Mouse (Mus musculus) forebrain, embryonic 11.5 days (tissue): ENCODE measurements at regions not wholly inside any gene's neighbourhood (a gene's known extent, or its start where the extent isn't known, plus 50 kb on each side); places are given as distances from the start of the nearest gene placed in this dataset.

ENCODE experiments used
- ATAC-seq: fragments of 200-750 bp; cut with Nextera tagmentation; replicated peaks from 2 replicates; pipeline ENCODE4 v1.8.0; 2017; ENCODE audit warnings: moderate TSS enrichment; ENCODE audit not compliant: low FRiP score
- DNase-seq: peaks from one replicate; pipeline ENCODE4 v3.0.0-alpha.2; 2017; ENCODE audit warnings: low spot score
- H3K27ac ChIP-seq: fragments of 300-500 bp; sonication (generic); 2 replicates; pipeline ENCODE4 v1.5.1; 2014; ENCODE audit warnings: low read depth, low read length
- H3K27me3 ChIP-seq: fragments of 300-500 bp; sonication (generic); 2 replicates; pipeline ENCODE4 v1.6.1; 2014; ENCODE audit warnings: mild to moderate bottlenecking, low read length, mixed read lengths; ENCODE audit not compliant: control insufficient read depth, insufficient read depth
- H3K36me3 ChIP-seq: fragments of 300-500 bp; sonication (generic); 2 replicates; pipeline ENCODE4 v1.6.1; 2014; ENCODE audit warnings: mild to moderate bottlenecking, low read length, moderate library complexity, mixed read lengths; ENCODE audit not compliant: control insufficient read depth, insufficient read depth
- H3K4me1 ChIP-seq: fragments of 300-500 bp; sonication (generic); replicated peaks from 2 replicates; pipeline ENCODE4 v1.6.1; 2014; ENCODE audit warnings: low read length, mixed read lengths; ENCODE audit not compliant: control insufficient read depth, insufficient read depth
- H3K4me2 ChIP-seq: fragments of 300-500 bp; sonication (generic); 2 replicates; pipeline ENCODE4 v1.6.1; 2014; ENCODE audit warnings: low read depth, mild to moderate bottlenecking, low read length, moderate library complexity, mixed read lengths; ENCODE audit not compliant: severe bottlenecking
- H3K4me3 ChIP-seq: fragments of 300-500 bp; sonication (generic); 2 replicates; pipeline ENCODE4 v1.5.1; 2014; ENCODE audit warnings: low read depth, low read length
- H3K9ac ChIP-seq: fragments of 300-500 bp; sonication (generic); 2 replicates; pipeline ENCODE4 v1.6.1; 2014; ENCODE audit warnings: low read length
- H3K9me3 ChIP-seq: fragments of 300-500 bp; sonication (generic); 2 replicates; pipeline ENCODE4 v1.6.1; 2016; ENCODE audit warnings: low read length, mixed read lengths; ENCODE audit not compliant: control insufficient read depth
- WGBS: fragments of 180-500 bp; shearing (Covaris S2); extraction: QIAGEN DNeasy Blood & Tissue Kit; methylation state at CpG from one replicate; pipeline ENCODE4 v1.1.7; 2014; 5-methylcytosine and 5-hydroxymethylcytosine counted together

DNA sequence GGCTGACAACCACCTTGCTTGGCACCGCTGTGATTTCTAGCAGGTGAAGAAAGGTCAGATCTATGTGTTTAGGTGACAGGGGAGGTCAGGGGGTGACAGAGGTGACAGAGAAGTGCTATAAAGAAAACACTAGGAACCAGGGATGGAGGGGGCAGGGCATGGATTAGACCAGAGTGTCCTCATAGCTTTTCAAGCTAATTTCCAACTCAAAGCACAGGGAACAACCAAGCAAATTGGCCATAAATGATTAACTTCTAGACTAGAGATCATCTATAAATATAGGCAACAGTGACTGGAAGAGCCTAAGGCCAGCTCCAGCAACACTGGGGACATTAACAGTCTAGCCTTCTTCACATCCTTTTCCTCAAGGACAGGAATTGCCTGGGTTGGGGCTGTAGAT, 72.9 kb upstream of the Dapk1 start:
- 50% methylated on average over 1 of the region's 1 CpGs for WGBS
- no peak for DNase-seq
- Histone ChIP-seq H3K4me2 (no peak overlapping the region), H3K36me3 (no peaks in the 10 kb centered on the region), H3K9ac (no peak overlapping the region), H3K27ac (peak overlapping the region; percentile 66), H3K4me3 (no peak overlapping the region), H3K27me3 (no peaks in the 10 kb centered on the region), H3K9me3 (no peaks in the 10 kb centered on the region), H3K4me1 (peaks cover 6% of the 10 kb centered on the region; the same call in 1 of the 2 replicates)
- ATAC-seq: peak; percentile 10

DNA sequence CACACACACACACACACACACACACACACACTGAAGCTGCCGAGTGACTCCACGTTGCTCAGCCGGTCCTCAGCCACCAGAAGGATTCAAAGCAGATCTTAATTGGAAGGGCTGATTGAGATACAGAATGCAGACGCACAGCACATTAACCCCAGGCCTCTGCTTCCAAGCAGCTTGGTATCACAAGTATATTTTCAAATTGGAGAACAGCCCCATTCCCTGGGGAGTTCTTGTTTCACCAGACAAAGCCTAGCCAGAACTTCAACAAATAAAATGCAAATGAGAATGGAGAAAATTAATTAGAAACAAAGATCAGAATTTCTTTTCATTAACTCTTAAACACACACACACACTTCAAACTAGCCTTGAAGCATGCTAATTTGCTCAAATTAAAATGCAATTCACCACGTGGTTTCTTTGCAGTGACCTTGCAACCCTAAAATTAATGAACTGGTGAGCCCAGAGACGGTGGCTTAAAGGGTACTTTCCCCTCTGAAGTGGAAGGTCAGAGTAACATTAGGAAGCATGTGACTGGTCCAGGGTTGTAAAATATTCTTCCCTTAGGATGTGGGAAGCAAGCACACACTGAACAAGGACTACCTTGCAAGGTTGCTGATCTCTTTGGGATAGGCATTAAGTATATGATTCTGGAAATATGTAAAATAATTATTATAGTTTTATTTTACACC, 72.2 kb upstream of the Dapk1 start:
- H3K4me3 ChIP-seq: no peak overlapping the region
- H3K4me1 ChIP-seq: peaks cover 6% of the 10 kb centered on the region; the same call in 1 of the 2 replicates
- H3K36me3 ChIP-seq: no peaks in the 10 kb centered on the region
- peak; percentile 79 for DNase-seq
- 11% methylated on average over 6 of the region's 6 CpGs for WGBS
- no peak overlapping the region for H3K4me2 ChIP-seq
- peak; percentile 89 for ATAC-seq
- H3K27ac ChIP-seq: peak overlapping the region; percentile 48; the same call in 1 of the 2 replicates
- H3K9me3 ChIP-seq: no peaks in the 10 kb centered on the region
- H3K9ac ChIP-seq: no peak overlapping the region
- H3K27me3 ChIP-seq: no peaks in the 10 kb centered on the region

DNA sequence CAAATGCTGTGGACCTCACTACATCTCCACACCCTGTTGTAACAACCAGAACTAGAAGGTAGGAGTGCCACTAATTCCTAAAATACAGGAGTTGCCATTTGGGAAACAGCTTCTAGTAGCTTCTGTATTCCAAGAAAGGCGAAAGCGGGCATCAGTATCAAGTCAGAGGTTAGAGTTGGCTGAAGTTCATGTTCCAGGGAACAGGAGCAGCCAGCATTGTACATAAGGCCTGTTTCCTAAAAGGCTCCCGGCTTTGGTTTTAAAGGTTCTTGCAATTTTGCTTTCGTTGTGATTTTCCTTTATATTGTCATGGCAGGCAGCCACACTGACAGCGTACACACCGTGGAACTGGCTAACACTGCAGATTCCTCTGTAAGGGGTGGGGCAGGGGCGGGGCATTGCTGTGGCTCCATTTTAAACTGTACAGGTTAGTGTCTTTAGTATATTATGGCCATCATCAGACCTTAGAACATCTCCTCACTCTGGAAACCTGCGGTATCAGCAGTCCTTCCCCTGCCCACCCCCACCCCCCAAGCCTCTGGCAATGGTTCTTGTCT, 67.8 kb upstream of the Dapk1 start:
- Histone ChIP-seq H3K27me3 (no peaks in the 10 kb centered on the region), H3K9me3 (no peaks in the 10 kb centered on the region), H3K4me3 (no peak overlapping the region), H3K36me3 (no peaks in the 10 kb centered on the region), H3K4me1 (peaks cover 1% of the 10 kb centered on the region; the same call in 1 of the 2 replicates), H3K9ac (no peak overlapping the region), H3K27ac (no peak overlapping the region), H3K4me2 (no peak overlapping the region)
- no peak for ATAC-seq
- WGBS: 88% methylated on average over 8 of the region's 8 CpGs
- DNase-seq: no peak

DNA sequence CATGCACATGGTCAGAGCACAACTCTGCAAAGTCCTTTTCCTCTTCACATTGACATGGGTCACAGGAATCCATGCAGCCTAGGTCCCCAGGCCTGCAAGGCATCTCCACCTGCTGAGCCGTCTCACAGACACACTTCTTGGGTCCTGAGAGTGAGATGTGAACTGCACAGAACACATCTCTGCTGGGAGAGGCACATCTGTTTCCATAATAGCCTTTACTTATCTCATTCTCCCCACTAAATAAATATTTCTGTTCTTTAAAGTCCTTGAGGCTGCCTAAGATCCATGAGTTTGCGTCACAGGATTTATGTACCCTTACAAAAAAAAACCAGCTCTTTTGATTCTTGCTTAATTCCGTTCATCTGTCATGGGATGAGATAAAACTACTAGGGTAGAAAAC, 67.2 kb upstream of the Dapk1 start:
- DNase-seq (no peak), ATAC-seq (no peak)
- no peaks in the 10 kb centered on the region for H3K27me3 ChIP-seq
- H3K9me3 ChIP-seq: no peaks in the 10 kb centered on the region
- 40% methylated on average over 3 of the region's 3 CpGs for WGBS
- H3K4me2 ChIP-seq: no peak overlapping the region
- no peak overlapping the region for H3K4me3 ChIP-seq
- H3K36me3 ChIP-seq: no peaks in the 10 kb centered on the region
- H3K9ac ChIP-seq: no peak overlapping the region
- no peaks in the 10 kb centered on the region for H3K4me1 ChIP-seq
- no peak overlapping the region for H3K27ac ChIP-seq

DNA sequence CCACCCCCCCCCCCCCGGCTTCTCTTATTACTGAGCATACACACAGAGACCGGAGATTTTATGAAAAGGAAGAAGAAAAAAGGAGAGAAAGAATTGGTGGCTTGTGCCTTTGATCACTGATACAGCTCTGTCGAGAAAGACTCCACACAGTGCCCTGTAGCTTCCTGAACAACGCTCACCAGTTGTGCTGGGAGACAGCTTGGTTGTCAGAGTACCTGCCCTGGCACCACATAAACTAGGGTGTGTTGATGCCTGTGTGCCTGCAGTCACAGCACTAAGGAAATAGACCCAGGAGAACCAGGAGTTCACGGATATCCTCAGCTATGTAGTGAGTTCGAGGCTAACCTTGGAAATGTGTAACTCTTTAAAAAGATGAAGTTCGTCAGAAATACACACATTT, 66.7 kb upstream of the Dapk1 start:
- Histone ChIP-seq H3K4me1 (no peaks in the 10 kb centered on the region), H3K9me3 (no peaks in the 10 kb centered on the region), H3K4me3 (no peak overlapping the region), H3K27ac (no peak overlapping the region), H3K4me2 (no peak overlapping the region), H3K36me3 (no peaks in the 10 kb centered on the region), H3K27me3 (no peaks in the 10 kb centered on the region), H3K9ac (no peak overlapping the region)
- WGBS: 54% methylated on average over 7 of the region's 7 CpGs
- DNase-seq: no peak
- no peak for ATAC-seq

DNA sequence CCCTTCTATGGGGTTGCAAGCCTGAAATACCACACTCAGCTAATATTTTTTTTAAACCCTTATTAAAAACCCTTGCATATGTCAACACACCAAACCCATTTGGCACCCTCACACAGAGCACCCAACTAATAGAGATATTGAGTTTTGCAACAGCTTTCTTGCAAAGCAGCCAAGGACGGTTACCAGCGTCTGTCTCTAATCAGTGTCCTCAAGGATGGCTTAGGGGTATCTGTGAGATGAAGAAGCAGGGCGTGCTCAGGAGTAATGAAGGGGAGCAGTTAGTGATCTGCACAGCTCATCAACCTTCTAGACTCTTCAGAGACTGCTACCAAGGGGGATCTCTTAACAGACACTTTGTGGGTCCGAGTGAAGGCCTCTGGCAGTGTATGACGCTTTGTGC, 65.0 kb upstream of the Dapk1 start:
- H3K27ac ChIP-seq: no peak overlapping the region
- H3K36me3 ChIP-seq: no peaks in the 10 kb centered on the region
- no peaks in the 10 kb centered on the region for H3K4me1 ChIP-seq
- no peaks in the 10 kb centered on the region for H3K9me3 ChIP-seq
- no peak overlapping the region for H3K4me3 ChIP-seq
- WGBS: 92% methylated on average over 5 of the region's 5 CpGs
- no peak overlapping the region for H3K4me2 ChIP-seq
- no peaks in the 10 kb centered on the region for H3K27me3 ChIP-seq
- H3K9ac ChIP-seq: no peak overlapping the region
- ATAC-seq: no peak
- no peak for DNase-seq

DNA sequence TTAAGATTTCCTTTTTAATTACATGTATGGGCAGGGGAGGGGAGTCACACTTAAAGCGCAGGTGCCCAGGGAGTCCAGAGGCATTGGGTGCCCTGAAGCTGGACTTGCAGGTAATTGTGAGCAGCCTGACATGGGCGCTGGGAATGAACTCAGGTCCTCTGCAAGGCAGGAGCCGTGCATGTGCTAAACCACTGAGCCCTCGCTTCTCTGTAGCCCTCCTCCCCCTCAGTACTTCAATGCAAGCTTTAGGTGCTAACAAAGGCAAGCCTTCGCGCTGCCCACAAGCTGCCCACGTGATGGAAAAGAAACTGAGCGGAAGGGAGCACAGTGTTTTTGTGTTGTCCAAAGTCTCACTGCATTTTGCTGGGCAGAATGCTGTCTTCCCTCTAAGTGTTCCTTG, 63.6 kb upstream of the Dapk1 start:
- Histone ChIP-seq H3K4me3 (no peak overlapping the region), H3K9me3 (no peaks in the 10 kb centered on the region), H3K4me2 (no peak overlapping the region), H3K9ac (no peak overlapping the region), H3K27me3 (no peaks in the 10 kb centered on the region), H3K36me3 (no peaks in the 10 kb centered on the region), H3K27ac (no peak overlapping the region), H3K4me1 (no peaks in the 10 kb centered on the region)
- DNase-seq (no peak), ATAC-seq (0 out of 2 replicates have a peak, but pooled peaks have one; percentile 60)
- 33% methylated on average over 8 of the region's 8 CpGs for WGBS

DNA sequence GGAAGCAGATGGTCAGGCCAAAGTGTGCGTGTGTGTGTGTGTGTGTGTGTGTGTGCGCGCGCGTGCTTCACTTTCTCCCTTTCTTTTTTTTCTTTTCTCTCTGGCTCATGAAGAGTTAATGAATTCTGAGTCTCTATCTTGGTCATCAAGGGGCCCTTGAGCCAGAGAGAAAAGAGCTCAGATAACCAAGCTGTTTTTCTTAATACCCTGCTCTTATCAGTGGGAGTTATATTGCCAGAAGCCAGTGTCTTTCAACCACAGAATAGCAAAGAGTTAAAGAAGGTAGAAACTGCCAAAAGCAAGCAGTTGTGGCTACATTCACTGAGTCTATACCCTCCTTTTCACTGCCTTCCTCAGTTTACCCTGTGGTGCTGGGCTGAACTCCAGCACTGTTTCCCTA, 60.6 kb upstream of the Dapk1 start:
- whole genome bisulfite sequencing: 95% methylated on average over 5 of the region's 5 CpGs
- Histone ChIP-seq H3K4me3 (no peak overlapping the region), H3K4me2 (no peak overlapping the region), H3K4me1 (no peaks in the 10 kb centered on the region), H3K9ac (no peak overlapping the region), H3K36me3 (no peaks in the 10 kb centered on the region), H3K27ac (no peak overlapping the region), H3K9me3 (no peaks in the 10 kb centered on the region), H3K27me3 (no peaks in the 10 kb centered on the region)
- no peak for ATAC-seq
- DNase-seq: no peak

DNA sequence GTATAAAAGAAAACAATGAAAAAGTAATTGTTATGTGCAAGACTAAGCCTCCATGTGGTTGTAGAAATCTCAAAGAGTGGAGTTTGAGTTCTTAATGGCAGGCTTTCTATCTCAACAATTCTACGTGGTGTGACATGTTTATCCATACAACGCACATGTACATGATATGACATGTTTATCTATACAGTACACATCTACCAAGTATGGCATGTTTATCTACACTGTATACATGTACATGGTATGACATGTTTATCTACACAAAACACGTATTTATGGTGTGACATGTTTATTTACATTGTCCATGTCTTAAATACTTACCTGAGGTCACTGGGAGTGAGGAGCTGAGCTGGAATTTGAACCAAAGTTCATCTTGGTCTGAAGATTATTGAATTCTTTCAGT, 57.4 kb upstream of the Dapk1 start:
- no peaks in the 10 kb centered on the region for H3K36me3 ChIP-seq
- H3K27me3 ChIP-seq: no peaks in the 10 kb centered on the region
- no peak overlapping the region for H3K4me3 ChIP-seq
- no peaks in the 10 kb centered on the region for H3K9me3 ChIP-seq
- DNase-seq (no peak), ATAC-seq (no peak)
- WGBS: 94% methylated on average over 3 of the region's 3 CpGs
- H3K4me1 ChIP-seq: no peaks in the 10 kb centered on the region
- H3K4me2 ChIP-seq: no peak overlapping the region
- no peak overlapping the region for H3K27ac ChIP-seq
- H3K9ac ChIP-seq: no peak overlapping the region
